In the genomic region with DNA sequence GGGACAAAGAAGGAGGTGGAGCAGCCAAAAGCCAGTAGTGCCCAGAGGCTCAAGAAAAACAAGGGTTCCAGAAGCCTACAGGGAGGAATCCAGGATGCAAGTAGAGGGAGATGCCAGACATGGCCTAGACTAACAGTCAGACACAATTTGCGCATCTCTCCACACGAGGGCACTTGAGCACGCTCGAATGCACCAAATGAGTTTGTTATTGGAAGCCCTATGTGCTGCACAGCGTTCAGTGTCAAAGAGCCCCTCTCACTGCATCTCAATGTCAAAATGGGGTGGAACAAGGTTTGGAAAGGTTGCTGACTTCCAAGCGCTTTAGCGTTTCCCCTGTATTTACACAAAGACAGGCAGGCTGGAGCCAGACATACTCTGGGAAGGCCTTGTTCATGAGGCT, we compare ENCODE assay signal across 7 mouse cellular contexts.
A peak's percentile ranks its signal among the peaks of the same experiment; 100 is the strongest.
DNase-seq lines count a peak whose midpoint lies in the region.

No protein-coding gene starts in this region.

- DNase-seq in ZHBTc4 (ENCODE audit: low read depth, low spot score), result peak; percentile 79
- peak; percentile 77 for DNase-seq in cerebellum, adult 8-10 months
- DNase-seq in frontal cortex, adult 2 months (ENCODE audit: extremely low spot score in 1 of 2, low spot score in 1 of 2), result peak; percentile 60 to 88
- DNase-seq in left cerebral cortex, postnatal 10 days (ENCODE audit: extremely low spot score in 1 of 2, low spot score in 2 of 2), result peak; percentile 65 to 74
- DNase-seq in right cerebral cortex, adult 18-20 months, result peak; percentile 81
- no peak for DNase-seq in ovary, adult 18-20 months (ENCODE audit: low spot score)
- DNase-seq in gastrocnemius, postnatal 10 days, result no peak

- intact Hi-C loops in left cerebral cortex, postnatal 10 days (cut with DNase I), result loop anchor here (5.0 kb wide), 1 partner anchor 569 kb away; no protein-coding TSS in a partner anchor

Comparison
In these comparisons a context has a peak if more than half of its experiments do, and no peak if none do; other contexts are left out.
1. DNase-seq: peak in ZHBTc4 (single experiment), cerebellum, adult 8-10 months (single experiment), frontal cortex, adult 2 months (2 of 2), left cerebral cortex, postnatal 10 days (2 of 2) and right cerebral cortex, adult 18-20 months (single experiment); none in ovary, adult 18-20 months (single experiment) and gastrocnemius, postnatal 10 days (single experiment).